Mouse (Mus musculus) megakaryocyte-erythroid progenitor cell, adult 5-6 weeks (primary cell): ENCODE results near the gene Tfap2d. TPM values are rescaled to one million over a fixed set of nuclear protein-coding genes. Genes with fewer than 3 reads are reported as not detected.

Experiments used
- ATAC-seq: replicated peaks from 2 replicates; pipeline ENCODE4 v1.8.0; 2016; ENCODE audit warnings: mild to moderate bottlenecking, inconsistent platforms; ENCODE audit not compliant: severe bottlenecking, poor library complexity, low FRiP score, low TSS enrichment
- total RNA-seq, 2 experiments: library from RNA; stranded (forward) in 1 of 2; stranded (reverse) in 1 of 2; fragments of 200-1000, 215-1000 nt in 1 of 2; fragments of >200 nt in 1 of 2; fragmentation: Nextera tagmentation in 1 of 2; gene quantifications; 2 replicates each; pipeline ENCODE4 v1.2.3; 2014 to 2017

Gene Tfap2d
- total RNA-seq, 2 experiments from 2014 or later, result not detected

DNA sequence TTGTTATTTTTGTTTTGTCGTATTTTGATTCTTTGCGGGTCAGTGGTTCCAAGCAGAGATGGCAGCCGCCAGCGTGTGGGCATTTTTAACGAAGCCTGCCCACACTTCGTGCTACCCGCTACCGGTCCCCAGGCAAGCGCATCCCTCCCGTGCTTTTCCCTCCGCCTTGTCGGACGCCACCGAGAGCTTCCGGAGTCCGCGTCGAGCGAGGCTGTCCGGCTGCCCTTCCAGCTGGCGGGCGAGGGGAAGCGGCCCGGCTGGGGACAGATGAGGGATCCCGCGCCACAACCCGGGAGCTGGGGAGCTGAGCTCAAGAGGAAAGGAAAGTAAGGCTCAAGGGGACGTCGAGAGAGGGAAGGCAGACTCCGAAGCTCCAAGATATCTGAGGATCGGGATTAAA, 107.0 kb downstream of the Tfap2d start:
- no peak for ATAC-seq

DNA sequence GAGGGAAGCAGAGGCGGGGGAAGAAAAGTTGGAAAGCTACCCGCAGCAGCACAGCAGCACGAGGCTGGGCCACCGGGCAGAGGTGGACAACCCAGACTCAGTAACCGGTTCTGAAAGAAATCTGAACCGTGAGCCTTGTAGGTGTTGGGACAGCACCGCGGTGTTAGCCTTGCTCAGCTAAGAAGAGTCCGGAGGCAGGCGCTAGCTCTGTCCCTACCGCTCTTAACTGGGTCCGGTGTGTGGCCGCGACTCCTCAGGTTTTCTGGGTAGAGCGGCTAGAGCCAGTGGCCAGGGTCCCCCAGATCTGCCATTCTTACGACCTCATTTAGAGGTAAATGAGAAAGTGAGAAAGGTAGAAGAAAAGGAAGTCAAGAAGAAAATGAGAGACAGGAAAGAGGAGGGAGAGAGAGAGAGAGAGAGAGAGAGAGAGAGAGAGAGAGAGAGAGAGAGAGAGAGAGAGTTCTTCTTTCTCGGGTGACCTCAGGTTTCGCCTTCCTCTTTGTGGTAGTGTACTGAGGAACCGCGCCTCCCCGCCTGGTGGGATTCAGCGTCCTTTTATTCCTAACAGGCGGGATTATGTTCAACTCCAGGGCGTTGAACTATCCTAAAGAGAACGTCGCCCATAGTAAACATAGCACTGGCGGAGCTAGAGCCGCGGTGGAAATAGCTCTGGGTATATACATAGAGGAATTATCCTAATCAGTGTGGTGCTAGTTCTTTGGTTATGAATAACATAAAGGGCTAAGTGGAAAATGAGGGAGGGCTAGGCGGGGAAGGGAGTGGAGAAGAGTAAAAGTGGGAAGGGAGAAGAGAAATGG, 107.6 kb downstream of the Tfap2d start:
- no peak for ATAC-seq

DNA sequence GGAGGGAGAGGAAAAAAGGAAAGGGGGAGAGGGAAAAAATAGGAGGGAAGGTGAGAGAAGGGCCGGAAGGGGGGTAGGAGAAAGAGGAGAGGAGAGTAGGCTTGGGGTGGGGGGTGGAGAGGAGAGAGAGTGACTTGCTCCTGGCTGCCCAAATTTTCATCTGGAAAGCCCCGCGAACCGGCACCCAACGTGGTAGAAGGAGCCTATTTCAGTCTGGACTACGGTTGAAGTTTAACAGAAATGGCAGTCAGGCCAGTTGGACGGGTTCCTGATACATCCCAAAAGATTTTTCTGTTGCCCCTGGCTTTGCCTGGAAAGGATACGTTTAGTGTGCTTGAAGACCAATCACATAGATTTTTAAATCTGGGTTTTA, 108.2 kb downstream of the Tfap2d start:
- no peak for ATAC-seq

DNA sequence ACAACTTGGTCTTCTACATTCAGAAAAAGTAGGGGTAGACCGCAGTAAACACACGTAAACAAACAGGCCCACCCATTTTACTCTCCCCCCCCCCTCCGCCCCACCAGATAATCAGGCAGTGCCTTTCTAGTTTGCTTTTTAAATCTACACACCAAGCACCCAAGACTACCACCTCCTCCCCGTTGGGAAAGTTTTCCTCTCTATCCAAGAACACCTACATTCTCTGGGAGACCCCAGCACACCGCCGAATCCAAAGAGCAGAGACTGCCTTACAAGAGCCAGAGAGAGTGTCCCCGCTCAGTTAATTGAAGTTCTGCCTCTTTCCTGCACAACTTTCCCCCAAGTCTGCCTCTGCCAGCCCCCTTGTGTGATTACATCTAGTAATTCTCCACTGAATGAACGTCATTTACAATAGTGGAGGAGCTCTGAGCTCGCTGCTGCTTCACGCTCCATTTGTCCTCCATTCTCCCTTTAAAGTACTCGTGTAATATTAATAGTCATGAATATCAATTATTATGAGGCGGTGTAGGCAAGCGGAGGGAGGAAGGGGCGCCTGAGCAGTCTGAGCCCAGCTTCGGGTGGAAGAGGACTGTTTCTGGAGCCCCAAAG, 108.8 kb downstream of the Tfap2d start:
- ATAC-seq, result no peak

DNA sequence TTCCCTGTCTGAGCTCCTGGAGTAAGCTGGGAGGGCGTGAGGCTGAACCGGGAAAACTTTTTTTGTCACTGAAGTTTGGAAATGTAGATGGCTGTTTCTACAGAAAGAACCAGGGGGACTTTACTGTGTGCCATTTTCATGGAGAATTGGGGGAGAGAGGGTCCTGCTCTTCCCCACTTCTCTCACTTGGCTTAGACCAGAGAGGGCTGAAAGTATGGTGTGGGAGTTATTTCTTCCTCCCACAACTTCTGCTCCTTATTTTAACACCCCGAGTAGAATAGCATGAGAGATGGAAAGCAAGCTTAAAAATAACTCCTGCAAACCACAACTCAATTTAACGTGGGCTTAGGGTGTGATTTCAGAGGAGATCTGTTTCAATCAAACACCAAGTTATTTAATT, 109.9 kb downstream of the Tfap2d start:
- ATAC-seq, result no peak

DNA sequence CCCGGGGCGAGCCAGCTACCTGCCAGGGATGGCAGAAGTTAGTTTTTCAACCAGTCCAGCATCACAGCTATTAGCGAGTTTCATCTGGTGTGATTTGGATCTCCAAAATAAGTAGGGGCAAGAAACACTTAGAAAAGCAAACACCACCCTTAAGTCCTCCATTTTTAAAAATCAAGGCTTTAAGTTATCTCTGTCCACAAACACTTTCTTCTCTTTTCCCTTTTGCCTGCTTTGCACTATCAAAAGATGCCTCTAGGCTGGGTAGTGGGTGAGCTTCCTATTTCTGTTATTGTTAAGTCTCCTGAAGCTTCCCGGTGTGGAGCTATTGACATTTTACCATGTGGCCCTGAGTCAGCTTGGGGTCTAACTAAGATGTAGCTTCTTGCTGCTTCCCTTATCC, 110.3 kb downstream of the Tfap2d start:
- no peak for ATAC-seq

DNA sequence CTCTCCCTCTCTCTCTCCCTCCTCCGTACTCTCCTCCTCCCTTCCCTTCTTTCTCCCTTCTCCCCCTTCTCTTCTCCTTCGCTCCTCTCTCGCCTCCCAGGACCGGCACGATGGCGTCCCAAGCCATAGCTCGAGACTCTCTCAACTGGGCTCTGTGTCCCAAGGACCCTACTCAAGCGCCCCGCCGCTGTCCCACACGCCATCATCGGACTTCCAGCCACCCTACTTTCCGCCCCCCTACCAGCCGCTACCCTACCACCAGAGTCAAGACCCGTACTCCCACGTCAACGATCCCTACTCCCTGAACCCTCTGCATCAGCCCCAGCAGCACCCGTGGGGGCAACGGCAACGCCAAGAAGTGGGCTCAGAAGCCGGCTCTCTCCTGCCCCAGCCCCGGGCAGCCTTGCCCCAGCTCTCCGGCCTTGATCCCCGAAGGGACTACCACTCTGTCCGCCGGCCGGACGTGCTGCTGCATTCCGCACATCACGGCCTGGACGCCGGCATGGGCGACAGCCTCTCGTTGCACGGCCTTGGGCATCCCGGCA, 111.1 kb downstream of the Tfap2d start:
- ATAC-seq, result no peak

Other genes starting within 250 kb of the Tfap2d start
- gene Tfap2b, start 105.9 kb downstream of the Tfap2d start, total RNA-seq (2014; fragmentation: Nextera tagmentation), result not detected in 2 replicates
- not detected in 2 replicates for gene Tfap2b, start 105.9 kb downstream of the Tfap2d start, total RNA-seq (2017)